Mouse (Mus musculus) testis, adult 2 months (tissue): Measurements from ENCODE around the gene Ifna15. TPM values are rescaled to one million over a fixed set of nuclear protein-coding genes. Genes with fewer than 3 reads are reported as not detected.
"Not testable (repeated sequence)": the region's sequence is repeated elsewhere in the genome, so short reads cannot be mapped to it uniquely, and the experiment has no call there.

Experiments used
- H3K27ac ChIP-seq: fragments of 200-500 bp; 2 replicates; pipeline ENCODE4 v1.5.1; 2012; ENCODE audit warnings: low read depth, low read length; ENCODE audit not compliant: control insufficient read depth, insufficient read depth
- H3K27me3 ChIP-seq: fragments of 200-500 bp; 2 replicates; pipeline ENCODE4 v1.6.1; 2012; ENCODE audit warnings: mild to moderate bottlenecking, low read length, moderate library complexity; ENCODE audit not compliant: control insufficient read depth, insufficient read depth
- H3K36me3 ChIP-seq: fragments of 200-500 bp; 2 replicates; pipeline ENCODE4 v1.6.1; 2012; ENCODE audit warnings: mild to moderate bottlenecking, low read length; ENCODE audit not compliant: control insufficient read depth, insufficient read depth
- H3K4me1 ChIP-seq: fragments of 200-500 bp; 2 replicates; pipeline ENCODE4 v1.6.1; 2012; ENCODE audit warnings: low read length; ENCODE audit not compliant: control insufficient read depth, insufficient read depth
- H3K4me3 ChIP-seq: fragments of 200-500 bp; 2 replicates; pipeline ENCODE4 v1.5.1; 2012; ENCODE audit warnings: low read depth, mild to moderate bottlenecking, low read length, moderate library complexity, mixed read lengths; ENCODE audit not compliant: control insufficient read depth
- CTCF ChIP-seq: fragments of 200-500 bp; IDR thresholded peaks from 2 replicates; pipeline ENCODE4 v1.5.1; 2012; ENCODE audit warnings: low read depth, mild to moderate bottlenecking, inconsistent platforms, low read length, moderate library complexity; ENCODE audit not compliant: control insufficient read depth, insufficient read depth, insufficient replicate concordance
- POLR2A ChIP-seq: fragments of 200-500 bp; IDR thresholded peaks from 2 replicates; pipeline ENCODE4 v1.6.1; 2012; ENCODE audit warnings: low read depth, mild to moderate bottlenecking, inconsistent platforms, low read length, moderate library complexity; ENCODE audit not compliant: control insufficient read depth
- polyA plus RNA-seq: library from polyadenylated mRNA; depleted of rRNA; stranded (reverse); fragments of >200 nt; gene quantifications from 2 replicates; pipeline ENCODE4 v1.2.3, GENCODE M21; 2012; rRNA removed

The Ifna15 gene
- not detected in 2 replicates for polyA plus RNA-seq

DNA sequence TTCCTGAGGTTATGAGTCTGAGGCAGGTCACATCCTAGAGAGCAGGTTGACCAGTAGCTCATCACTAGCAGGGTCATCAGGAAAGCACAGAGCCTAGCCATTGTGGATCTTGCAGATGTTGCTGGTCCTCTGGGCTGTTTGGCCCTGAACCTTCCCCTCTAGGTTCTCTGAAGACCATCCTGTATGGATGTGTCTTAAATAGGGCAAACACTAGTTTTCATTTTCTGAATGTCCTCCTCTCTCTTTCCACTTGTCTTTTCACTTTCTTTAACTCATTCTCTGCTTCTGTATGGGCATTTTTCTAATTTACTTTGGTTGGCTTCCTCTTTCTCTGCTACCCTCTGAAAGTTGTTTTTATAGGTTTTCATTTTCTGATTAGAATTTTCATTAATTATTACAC is at the start of gene Ifna15:
Ifna15 (minus strand) TSS at position 101 of the 400 bp plus-strand sequence.
- not testable (repeated sequence) for H3K27ac ChIP-seq, H3K36me3 ChIP-seq, H3K27me3 ChIP-seq, H3K4me3 ChIP-seq, H3K4me1 ChIP-seq

DNA sequence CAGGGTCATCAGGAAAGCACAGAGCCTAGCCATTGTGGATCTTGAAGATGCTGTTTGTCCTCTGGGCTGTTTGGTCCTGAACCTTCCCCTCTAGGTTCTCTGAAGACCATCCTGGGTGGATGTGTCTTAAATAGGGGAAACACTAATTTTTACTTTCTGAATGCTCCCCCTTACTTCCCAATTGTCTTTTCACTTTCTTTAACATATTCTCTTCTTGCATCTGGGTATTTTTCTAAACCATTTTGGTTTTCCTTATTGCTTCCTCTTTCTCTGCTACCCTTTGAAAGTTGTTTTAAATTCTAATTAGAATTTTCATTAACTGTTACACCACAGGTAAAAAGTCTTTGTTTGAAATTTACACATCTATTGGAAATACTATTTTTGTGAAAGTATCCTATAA is 45.2 kb upstream of the Ifna15 start, which contains the start of gene Ifna12:
Ifna12 (minus strand) TSS at position 101 of the 400 bp plus-strand sequence.
- H3K27me3 ChIP-seq, result no peaks in the 10 kb centered on the region
- no peaks in the 10 kb centered on the region for H3K4me1 ChIP-seq
- no peaks in the 10 kb centered on the region for H3K36me3 ChIP-seq
- TF ChIP-seq POLR2A (no peak), CTCF (no peak)
- H3K27ac ChIP-seq, result no peak within 1 kb of the TSS
- no peak within 1 kb of the TSS for H3K4me3 ChIP-seq

DNA sequence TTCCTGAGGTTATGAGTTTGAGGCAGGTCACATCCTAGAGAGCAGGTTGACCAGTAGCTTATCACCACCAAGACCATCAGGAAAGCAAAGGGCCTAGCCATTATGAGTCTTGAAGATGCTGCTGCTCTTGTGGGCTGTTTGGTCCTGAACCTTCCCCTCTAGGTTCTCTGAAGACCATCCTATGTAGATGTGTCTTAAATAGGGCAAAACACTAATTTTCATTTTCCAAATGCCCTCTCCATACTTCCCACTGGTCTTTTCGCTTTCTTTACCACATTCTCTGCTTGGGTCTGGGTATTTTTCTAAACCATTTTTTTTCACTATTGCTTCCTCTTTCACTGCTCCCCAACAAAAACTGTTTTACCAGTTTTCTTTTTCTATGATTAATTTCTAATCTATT is 34.2 kb upstream of the Ifna15 start, which contains the start of gene Ifna9:
Ifna9 (minus strand) TSS at position 101 of the 400 bp plus-strand sequence.
- H3K27ac ChIP-seq, result no peak within 1 kb of the TSS

DNA sequence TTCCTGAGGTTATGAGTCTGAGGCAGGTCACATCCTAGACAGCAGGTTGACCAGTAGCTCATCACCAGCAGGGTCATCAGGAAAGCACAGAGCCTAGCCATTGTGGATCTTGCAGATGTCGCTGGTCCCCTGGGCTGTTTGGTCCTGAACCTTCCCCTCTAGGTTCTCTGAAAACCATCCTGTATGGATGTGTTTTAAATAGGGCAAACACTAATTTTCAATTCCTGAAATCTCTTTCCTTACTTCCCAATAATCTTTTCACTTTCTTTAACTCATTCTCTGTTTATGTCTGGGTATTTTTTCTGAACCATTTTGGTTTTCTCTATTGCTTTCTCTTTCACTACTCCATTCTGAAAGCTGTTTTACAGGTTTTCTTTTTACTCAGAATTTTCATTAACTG is 13.7 kb upstream of the Ifna15 start, which contains the start of gene Ifna14:
Ifna14 (minus strand) TSS at position 101 of the 400 bp plus-strand sequence.
- no peak within 1 kb of the TSS for H3K27ac ChIP-seq
- no peaks in the 10 kb centered on the region for H3K4me1 ChIP-seq
- no peak within 1 kb of the TSS for H3K4me3 ChIP-seq
- TF ChIP-seq POLR2A (no peak), CTCF (no peak)
- H3K27me3 ChIP-seq, result no peaks in the 10 kb centered on the region
- no peaks in the 10 kb centered on the region for H3K36me3 ChIP-seq

More for the DNA sequence above, 34.2 kb upstream of the Ifna15 start, which contains the start of gene Ifna9:
- TF ChIP-seq POLR2A (no peak), CTCF (no peak)
- Histone ChIP-seq H3K27me3 (no peaks in the 10 kb centered on the region), H3K4me3 (no peak within 1 kb of the TSS), H3K4me1 (no peaks in the 10 kb centered on the region), H3K36me3 (no peaks in the 10 kb centered on the region)

DNA sequence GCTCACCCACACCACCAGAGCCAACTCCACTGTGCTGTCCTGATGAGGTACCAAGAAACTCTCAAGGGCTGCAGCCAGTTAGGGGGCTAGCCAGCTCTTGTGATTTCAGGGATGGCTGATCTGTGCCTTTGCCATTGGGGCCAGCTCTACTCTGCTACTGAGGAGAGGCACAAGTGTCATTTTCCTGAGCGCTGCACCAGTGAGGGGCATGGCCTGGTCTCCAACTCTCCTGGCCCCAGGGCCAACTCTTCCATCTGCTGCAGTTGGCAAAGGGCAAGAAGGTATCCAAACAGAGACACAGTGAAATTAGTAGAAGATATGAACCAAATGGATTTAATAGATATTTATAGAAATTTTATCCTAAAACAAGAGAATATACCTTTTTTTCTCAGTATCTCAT is 3.7 kb upstream of the Ifna15 start:
- TF ChIP-seq CTCF (no peak), POLR2A (no peak)
- H3K27me3 ChIP-seq, result no peaks in the 10 kb centered on the region
- H3K4me3 ChIP-seq, result no peak overlapping the region
- no peak overlapping the region for H3K27ac ChIP-seq
- no peaks in the 10 kb centered on the region for H3K36me3 ChIP-seq
- no peaks in the 10 kb centered on the region for H3K4me1 ChIP-seq

DNA sequence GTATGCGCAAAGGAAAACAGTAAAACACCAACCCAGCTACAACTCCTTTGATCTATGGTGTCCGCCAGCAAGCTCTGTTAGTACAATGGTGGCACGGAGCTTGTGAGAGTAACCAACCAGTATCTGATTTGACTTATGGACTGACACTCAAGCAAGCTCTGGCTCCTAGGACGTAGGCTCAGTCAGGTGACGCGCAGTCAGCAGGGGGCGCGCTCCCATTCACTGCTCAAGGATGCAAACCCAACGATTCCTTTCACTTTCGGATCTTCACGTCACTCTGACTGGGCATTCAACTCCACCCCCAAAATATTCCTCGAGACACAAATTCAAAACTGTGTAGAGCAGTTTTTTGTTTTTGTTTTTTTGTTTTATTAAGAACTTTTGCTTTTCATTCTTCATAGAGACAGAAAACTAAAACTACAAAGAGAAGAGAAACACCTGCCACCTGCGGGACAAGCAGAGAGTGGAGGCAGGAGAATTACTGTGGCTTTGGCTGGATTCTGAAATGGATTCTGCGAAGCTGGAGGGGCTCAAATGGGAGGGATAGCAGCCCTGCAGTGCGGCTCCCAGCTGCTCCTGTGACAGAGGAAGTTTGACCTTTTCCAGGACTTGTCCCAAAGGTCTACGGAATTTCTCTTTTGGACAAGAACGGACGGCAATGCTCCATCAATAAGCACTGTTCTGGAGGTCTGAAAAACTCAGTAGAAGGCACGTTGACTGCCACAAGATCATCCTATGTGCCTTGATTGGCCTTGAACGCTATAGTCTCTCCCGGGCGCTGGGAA is 7.7 kb downstream of the Ifna15 start:
- no peak overlapping the region for H3K27ac ChIP-seq
- H3K4me1 ChIP-seq, result no peaks in the 10 kb centered on the region
- H3K27me3 ChIP-seq, result no peaks in the 10 kb centered on the region
- H3K4me3 ChIP-seq, result no peak overlapping the region; the same call in 1 of the 2 replicates
- no peaks in the 10 kb centered on the region for H3K36me3 ChIP-seq
- TF ChIP-seq CTCF, result peak; percentile 79; the same call in 1 of the 2 replicates
- TF ChIP-seq POLR2A, result no peak

DNA sequence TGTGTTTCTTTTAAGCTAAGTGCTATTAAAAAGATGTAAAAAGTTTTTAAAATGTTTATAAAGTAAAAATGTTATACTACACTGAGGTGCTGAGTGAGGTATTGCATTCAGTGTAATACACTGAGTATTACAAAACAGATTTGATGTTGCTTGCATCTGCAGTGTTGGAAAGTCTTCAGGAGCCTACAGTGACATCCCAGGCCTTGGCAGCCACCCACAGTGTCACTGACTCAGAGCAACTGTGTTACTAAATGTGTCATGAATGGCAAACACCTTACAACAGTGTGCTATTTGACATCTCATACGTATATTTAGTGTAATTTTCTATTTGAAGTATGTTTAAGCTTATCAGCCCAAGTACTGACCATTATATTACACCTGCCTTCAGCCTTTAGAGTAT is 10.1 kb downstream of the Ifna15 start:
- TF ChIP-seq CTCF (no peak), POLR2A (no peak)
- H3K4me3 ChIP-seq, result no peak overlapping the region
- H3K27ac ChIP-seq, result no peak overlapping the region
- H3K27me3 ChIP-seq, result no peaks in the 10 kb centered on the region
- no peaks in the 10 kb centered on the region for H3K4me1 ChIP-seq
- H3K36me3 ChIP-seq, result no peaks in the 10 kb centered on the region

DNA sequence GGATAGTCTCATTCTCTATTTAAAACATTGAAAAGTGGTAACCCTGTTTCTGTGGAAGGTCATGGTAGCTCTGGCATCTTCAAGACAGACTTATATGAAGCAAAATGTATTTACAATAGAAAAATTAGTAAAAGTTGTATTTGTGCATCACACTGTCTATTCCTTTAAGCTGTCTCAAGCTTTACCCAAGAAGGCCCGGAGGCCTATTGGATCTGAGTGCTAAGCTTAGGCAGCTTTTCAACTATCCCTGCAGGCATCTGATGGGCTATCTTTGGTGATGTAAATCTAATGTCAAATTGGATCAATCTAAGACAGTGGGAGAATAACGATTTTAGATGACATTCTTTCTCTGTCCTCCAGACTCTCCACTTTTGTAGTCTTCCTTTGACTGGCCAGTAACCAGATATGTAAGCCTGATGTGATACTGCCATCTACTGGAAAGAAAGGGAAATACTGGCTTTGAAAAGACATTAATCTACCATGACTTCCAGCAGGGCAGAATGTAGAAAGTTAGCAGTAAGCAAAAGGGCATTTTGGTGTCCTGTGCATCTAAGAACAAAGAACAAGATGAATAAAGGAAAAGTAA is 14.3 kb downstream of the Ifna15 start:
- Histone ChIP-seq H3K4me1 (no peaks in the 10 kb centered on the region), H3K36me3 (no peaks in the 10 kb centered on the region), H3K27ac (no peak overlapping the region), H3K27me3 (no peaks in the 10 kb centered on the region), H3K4me3 (no peak overlapping the region)
- TF ChIP-seq CTCF (no peak; the same call in 1 of the 2 replicates), POLR2A (no peak)
